Mouse (Mus musculus): Measurements from ENCODE around the gene Slc35f3.

Slc35f3 gene

GRCm38 (mm10) chr8:126309015-126309414 lies 10.7 kb downstream of the Slc35f3 start:
- in situ Hi-C loops (cut with MboI; ENCODE audit: low pct_unique_long_range_greater_than_20kb in 1 of 2, low sequenced_read_pairs in 2 of 2, unreplicated experiment in 1 of 2): no loop called here

- in situ Hi-C loops (cut with MboI; ENCODE audit: low pct_unique_long_range_greater_than_20kb in 1 of 2, low sequenced_read_pairs in 2 of 2, unreplicated experiment in 1 of 2): no loop called here
Measured at GRCm38 (mm10) chr8:126324931-126325330, 26.6 kb downstream of the Slc35f3 start.

- in situ Hi-C loops (cut with MboI; ENCODE audit: low pct_unique_long_range_greater_than_20kb in 1 of 2, low sequenced_read_pairs in 2 of 2, unreplicated experiment in 1 of 2): no loop called here
Measured at GRCm38 (mm10) chr8:126326136-126326535, 27.8 kb downstream of the Slc35f3 start.

- in situ Hi-C loops (cut with MboI; ENCODE audit: low pct_unique_long_range_greater_than_20kb in 1 of 2, low sequenced_read_pairs in 2 of 2, unreplicated experiment in 1 of 2): no loop called here
Measured at GRCm38 (mm10) chr8:126326731-126327130, 28.4 kb downstream of the Slc35f3 start.

- in situ Hi-C loops (cut with MboI; ENCODE audit: low pct_unique_long_range_greater_than_20kb in 1 of 2, low sequenced_read_pairs in 2 of 2, unreplicated experiment in 1 of 2): no loop called here
Measured at GRCm38 (mm10) chr8:126327786-126328185, 29.4 kb downstream of the Slc35f3 start.

- in situ Hi-C loops (cut with MboI; ENCODE audit: low pct_unique_long_range_greater_than_20kb in 1 of 2, low sequenced_read_pairs in 2 of 2, unreplicated experiment in 1 of 2): no loop called here
Measured at GRCm38 (mm10) chr8:126338864-126339263, 40.5 kb downstream of the Slc35f3 start.

- in situ Hi-C loops (cut with MboI; ENCODE audit: low pct_unique_long_range_greater_than_20kb in 1 of 2, low sequenced_read_pairs in 2 of 2, unreplicated experiment in 1 of 2): no loop called here
Measured at GRCm38 (mm10) chr8:126339357-126339756, 41.0 kb downstream of the Slc35f3 start.

GRCm38 (mm10) chr8:126341200-126341599 lies 42.8 kb downstream of the Slc35f3 start:
- in situ Hi-C loops (cut with MboI; ENCODE audit: low pct_unique_long_range_greater_than_20kb in 1 of 2, low sequenced_read_pairs in 2 of 2, unreplicated experiment in 1 of 2): no loop called here

- in situ Hi-C loops (cut with MboI; ENCODE audit: low pct_unique_long_range_greater_than_20kb in 1 of 2, low sequenced_read_pairs in 2 of 2, unreplicated experiment in 1 of 2): no loop called here
Measured at GRCm38 (mm10) chr8:126343427-126343826, 45.1 kb downstream of the Slc35f3 start.

- in situ Hi-C loops (cut with MboI; ENCODE audit: low pct_unique_long_range_greater_than_20kb in 1 of 2, low sequenced_read_pairs in 2 of 2, unreplicated experiment in 1 of 2): no loop called here
Measured at GRCm38 (mm10) chr8:126345100-126345499, 46.7 kb downstream of the Slc35f3 start.

GRCm38 (mm10) chr8:126353259-126353658 lies 54.9 kb downstream of the Slc35f3 start:
- in situ Hi-C loops (cut with MboI; ENCODE audit: low pct_unique_long_range_greater_than_20kb in 1 of 2, low sequenced_read_pairs in 2 of 2, unreplicated experiment in 1 of 2): no loop called here

GRCm38 (mm10) chr8:126357946-126358345 lies 59.6 kb downstream of the Slc35f3 start:
- in situ Hi-C loops (cut with MboI; ENCODE audit: low pct_unique_long_range_greater_than_20kb in 1 of 2, low sequenced_read_pairs in 2 of 2, unreplicated experiment in 1 of 2): no loop called here

GRCm38 (mm10) chr8:126359296-126359695 lies 60.9 kb downstream of the Slc35f3 start:
- in situ Hi-C loops (cut with MboI; ENCODE audit: low pct_unique_long_range_greater_than_20kb in 1 of 2, low sequenced_read_pairs in 2 of 2, unreplicated experiment in 1 of 2): no loop called here

GRCm38 (mm10) chr8:126360106-126360505 lies 61.7 kb downstream of the Slc35f3 start:
- in situ Hi-C loops (cut with MboI; ENCODE audit: low pct_unique_long_range_greater_than_20kb in 1 of 2, low sequenced_read_pairs in 2 of 2, unreplicated experiment in 1 of 2): no loop called here

GRCm38 (mm10) chr8:126360701-126361100 lies 62.3 kb downstream of the Slc35f3 start:
- in situ Hi-C loops (cut with MboI; ENCODE audit: low pct_unique_long_range_greater_than_20kb in 1 of 2, low sequenced_read_pairs in 2 of 2, unreplicated experiment in 1 of 2): no loop called here

GRCm38 (mm10) chr8:126366251-126366650 lies 67.9 kb downstream of the Slc35f3 start:
- in situ Hi-C loops (cut with MboI; ENCODE audit: low pct_unique_long_range_greater_than_20kb in 1 of 2, low sequenced_read_pairs in 2 of 2, unreplicated experiment in 1 of 2): no loop called here

GRCm38 (mm10) chr8:126368349-126369054 lies 70.1 kb downstream of the Slc35f3 start:
- in situ Hi-C loops (cut with MboI; ENCODE audit: low pct_unique_long_range_greater_than_20kb in 1 of 2, low sequenced_read_pairs in 2 of 2, unreplicated experiment in 1 of 2): no loop called here

- in situ Hi-C loops (cut with MboI; ENCODE audit: low pct_unique_long_range_greater_than_20kb in 1 of 2, low sequenced_read_pairs in 2 of 2, unreplicated experiment in 1 of 2): no loop called here
Measured at GRCm38 (mm10) chr8:126371871-126372270, 73.5 kb downstream of the Slc35f3 start.

- in situ Hi-C loops (cut with MboI; ENCODE audit: low pct_unique_long_range_greater_than_20kb in 1 of 2, low sequenced_read_pairs in 2 of 2, unreplicated experiment in 1 of 2): loop anchor here in 1 of 2 experiments (25.0 kb wide), 1 partner anchor 117 kb away; no protein-coding TSS in a partner anchor
Measured at GRCm38 (mm10) chr8:126379580-126379979, 81.2 kb downstream of the Slc35f3 start.

- in situ Hi-C loops (cut with MboI; ENCODE audit: low pct_unique_long_range_greater_than_20kb in 1 of 2, low sequenced_read_pairs in 2 of 2, unreplicated experiment in 1 of 2): loop anchor here in 1 of 2 experiments (25.0 kb wide), 1 partner anchor 118 kb away; no protein-coding TSS in a partner anchor
Measured at GRCm38 (mm10) chr8:126380141-126380540, 81.8 kb downstream of the Slc35f3 start.
